Mouse (Mus musculus): ENCODE measurements around the gene Ankrd33b.

GRCm38 (mm10) chr15:31285695-31286094, 81.8 kb downstream of the Ankrd33b start:
- TF ChIP-seq CTCF (IDR thresholded peaks at IDR 0.05; ENCODE audit: control insufficient read depth, insufficient read depth, insufficient read length) (no peak), USF1 (IDR thresholded peaks at IDR 0.05; ENCODE audit: low read depth) (no peak), CEBPB (IDR thresholded peaks at IDR 0.05; ENCODE audit: low read depth) (no peak), FOSL1 (IDR thresholded peaks at IDR 0.05; ENCODE audit: insufficient read depth, low read length, poor library complexity, severe bottlenecking) (no peak), MYOG (IDR thresholded peaks at IDR 0.05; ENCODE audit: control insufficient read depth, extremely low read depth, insufficient read length) (no peak), MAX (IDR thresholded peaks at IDR 0.05) (no peak), MYOD1 (IDR thresholded peaks at IDR 0.05; ENCODE audit: control insufficient read depth, insufficient read length, low read depth) (no peak)
